Mouse (Mus musculus): Measurements from ENCODE around the gene Duoxa1.

GRCm38 (mm10) chr2:122351931-122352329, 38.4 kb upstream of the Duoxa1 start:
- TF ChIP-seq CTCF (IDR thresholded peaks at IDR 0.05; ENCODE audit: extremely low read depth, insufficient read length, insufficient replicate concordance, low read depth, low read length): no peak
- no peak for TF ChIP-seq POLR2A (IDR thresholded peaks at IDR 0.05; ENCODE audit: low read depth, low read length)
